Mouse (Mus musculus): ENCODE data around the gene Psmd11. TPM values are rescaled to one million over a fixed set of nuclear protein-coding genes. Genes with fewer than 3 reads are reported as not detected.

The Psmd11 gene
- polyA plus RNA-seq, 1 experiment from 2014 or later: 174 TPM

- Histone ChIP-seq H3K4me2 (ENCODE audit: low read length) (no peak overlapping the region), H3K4me3 (ENCODE audit: control insufficient read depth in 1 of 2, insufficient read depth in 1 of 2, low read depth in 1 of 2, low read length in 2 of 2) (no peak overlapping the region), H3K4me1 (ENCODE audit: control insufficient read depth in 2 of 2, insufficient read depth in 2 of 2, low read length in 2 of 2) (no peaks in the 10 kb centered on the region), H3K9ac (ENCODE audit: low read length) (no peak overlapping the region), H3K36me3 (ENCODE audit: control insufficient read depth, insufficient read depth, low read length) (peaks cover 69% of the 10 kb centered on the region), H3K27ac (replicated peaks in 1 of 2; ENCODE audit: control insufficient read depth in 1 of 2, insufficient read depth in 1 of 2, low read depth in 2 of 2, low read length in 2 of 2) (no peak overlapping the region), H3K27me3 (ENCODE audit: control insufficient read depth, insufficient read depth, low read length) (no peaks in the 10 kb centered on the region), H3K9me3 (ENCODE audit: control insufficient read depth, low read length) (no peaks in the 10 kb centered on the region)
- 76% methylated on average over 16 of the region's 16 CpGs for WGBS
- no peak for ATAC-seq (ENCODE audit: insufficient number of reproducible peaks, insufficient read depth, low FRiP score, low read depth)
Measured at GRCm38 (mm10) chr11:80471836-80472605, 43.6 kb downstream of the Psmd11 start.

GRCm38 (mm10) chr11:80474175-80474691 is 45.8 kb downstream of the Psmd11 start:
- H3K4me3 ChIP-seq (ENCODE audit: control insufficient read depth in 1 of 2, insufficient read depth in 1 of 2, low read depth in 1 of 2, low read length in 2 of 2): no peak overlapping the region
- H3K27me3 ChIP-seq (ENCODE audit: control insufficient read depth, insufficient read depth, low read length): peaks cover 7% of the 10 kb centered on the region
- no peak overlapping the region for H3K9ac ChIP-seq (ENCODE audit: low read length)
- H3K27ac ChIP-seq (replicated peaks in 1 of 2; ENCODE audit: control insufficient read depth in 1 of 2, insufficient read depth in 1 of 2, low read depth in 2 of 2, low read length in 2 of 2): no peak overlapping the region
- H3K36me3 ChIP-seq (ENCODE audit: control insufficient read depth, insufficient read depth, low read length): peaks cover 47% of the 10 kb centered on the region
- peaks cover 5 to 8% of the 10 kb centered on the region in 2 experiments; a peak in 3 of 4 replicates for H3K4me1 ChIP-seq (ENCODE audit: control insufficient read depth in 2 of 2, insufficient read depth in 2 of 2, low read length in 2 of 2)
- no peak for ATAC-seq (ENCODE audit: insufficient number of reproducible peaks, insufficient read depth, low FRiP score, low read depth)
- no peak overlapping the region for H3K4me2 ChIP-seq (ENCODE audit: low read length)
- H3K9me3 ChIP-seq (ENCODE audit: control insufficient read depth, low read length): no peaks in the 10 kb centered on the region
- 47% methylated on average over 2 of the region's 2 CpGs for WGBS

- no peak overlapping the region for H3K4me2 ChIP-seq (ENCODE audit: low read length)
- H3K36me3 ChIP-seq (ENCODE audit: control insufficient read depth, insufficient read depth, low read length): peaks cover 41% of the 10 kb centered on the region
- H3K27me3 ChIP-seq (ENCODE audit: control insufficient read depth, insufficient read depth, low read length): peaks cover 7% of the 10 kb centered on the region
- no peaks in the 10 kb centered on the region for H3K9me3 ChIP-seq (ENCODE audit: control insufficient read depth, low read length)
- no peak overlapping the region for H3K27ac ChIP-seq (replicated peaks in 1 of 2; ENCODE audit: control insufficient read depth in 1 of 2, insufficient read depth in 1 of 2, low read depth in 2 of 2, low read length in 2 of 2)
- no peak overlapping the region for H3K9ac ChIP-seq (ENCODE audit: low read length)
- peaks cover 5 to 8% of the 10 kb centered on the region in 2 experiments; a peak in 3 of 4 replicates for H3K4me1 ChIP-seq (ENCODE audit: control insufficient read depth in 2 of 2, insufficient read depth in 2 of 2, low read length in 2 of 2)
- 91% methylated on average over 11 of the region's 11 CpGs for WGBS
- H3K4me3 ChIP-seq (ENCODE audit: control insufficient read depth in 1 of 2, insufficient read depth in 1 of 2, low read depth in 1 of 2, low read length in 2 of 2): no peak overlapping the region
- ATAC-seq (ENCODE audit: insufficient number of reproducible peaks, insufficient read depth, low FRiP score, low read depth): no peak
Measured at GRCm38 (mm10) chr11:80474846-80475245, 46.4 kb downstream of the Psmd11 start.

- Histone ChIP-seq H3K9ac (ENCODE audit: low read length) (no peak overlapping the region), H3K36me3 (ENCODE audit: control insufficient read depth, insufficient read depth, low read length) (peaks cover 36% of the 10 kb centered on the region), H3K4me3 (ENCODE audit: control insufficient read depth in 1 of 2, insufficient read depth in 1 of 2, low read depth in 1 of 2, low read length in 2 of 2) (no peak overlapping the region), H3K27me3 (ENCODE audit: control insufficient read depth, insufficient read depth, low read length) (peaks cover 7% of the 10 kb centered on the region), H3K4me1 (ENCODE audit: control insufficient read depth in 2 of 2, insufficient read depth in 2 of 2, low read length in 2 of 2) (peaks cover 5 to 8% of the 10 kb centered on the region in 2 experiments; a peak in 3 of 4 replicates), H3K9me3 (ENCODE audit: control insufficient read depth, low read length) (no peaks in the 10 kb centered on the region), H3K4me2 (ENCODE audit: low read length) (no peak overlapping the region), H3K27ac (replicated peaks in 1 of 2; ENCODE audit: control insufficient read depth in 1 of 2, insufficient read depth in 1 of 2, low read depth in 2 of 2, low read length in 2 of 2) (no peak overlapping the region)
- 80% methylated on average over 9 of the region's 9 CpGs for WGBS
- no peak for ATAC-seq (ENCODE audit: insufficient number of reproducible peaks, insufficient read depth, low FRiP score, low read depth)
Measured at GRCm38 (mm10) chr11:80475544-80475943, 47.1 kb downstream of the Psmd11 start.

- Histone ChIP-seq H3K4me3 (ENCODE audit: control insufficient read depth in 1 of 2, insufficient read depth in 1 of 2, low read depth in 1 of 2, low read length in 2 of 2) (peak within 1 kb of the TSS; percentile 60 to 76), H3K36me3 (ENCODE audit: control insufficient read depth, insufficient read depth, low read length) (peaks cover 27% of the 10 kb centered on the region), H3K27ac (replicated peaks in 1 of 2; ENCODE audit: control insufficient read depth in 1 of 2, insufficient read depth in 1 of 2, low read depth in 2 of 2, low read length in 2 of 2) (peak within 1 kb of the TSS; percentile 53 to 65; a peak in 3 of 4 replicates), H3K9me3 (ENCODE audit: control insufficient read depth, low read length) (no peaks in the 10 kb centered on the region), H3K9ac (ENCODE audit: low read length) (peak within 1 kb of the TSS; percentile 80), H3K4me1 (ENCODE audit: control insufficient read depth in 2 of 2, insufficient read depth in 2 of 2, low read length in 2 of 2) (peaks cover 5 to 8% of the 10 kb centered on the region in 2 experiments; a peak in 3 of 4 replicates), H3K4me2 (ENCODE audit: low read length) (peak within 1 kb of the TSS; percentile 100), H3K27me3 (ENCODE audit: control insufficient read depth, insufficient read depth, low read length) (peaks cover 7% of the 10 kb centered on the region)
- 2% methylated on average over 64 of the region's 116 CpGs for WGBS
- peak; percentile 87 for ATAC-seq (ENCODE audit: insufficient number of reproducible peaks, insufficient read depth, low FRiP score, low read depth)
Measured at GRCm38 (mm10) chr11:80476222-80477189, 48.1 kb downstream of the Psmd11 start, which contains the start of gene Cdk5r1. Cdk5r1 (plus strand) TSS chr11:80477023.

- H3K9ac ChIP-seq (ENCODE audit: low read length): peak overlapping the region; percentile 80
- H3K9me3 ChIP-seq (ENCODE audit: control insufficient read depth, low read length): no peaks in the 10 kb centered on the region
- H3K27me3 ChIP-seq (ENCODE audit: control insufficient read depth, insufficient read depth, low read length): peaks cover 7% of the 10 kb centered on the region
- 0 out of 2 replicates have a peak, but pooled peaks have one; percentile 0 for ATAC-seq (ENCODE audit: insufficient number of reproducible peaks, insufficient read depth, low FRiP score, low read depth)
- H3K36me3 ChIP-seq (ENCODE audit: control insufficient read depth, insufficient read depth, low read length): peaks cover 19% of the 10 kb centered on the region
- H3K27ac ChIP-seq (replicated peaks in 1 of 2; ENCODE audit: control insufficient read depth in 1 of 2, insufficient read depth in 1 of 2, low read depth in 2 of 2, low read length in 2 of 2): no peak overlapping the region; a peak in 1 of 4 replicates
- peak overlapping the region; percentile 100 for H3K4me2 ChIP-seq (ENCODE audit: low read length)
- WGBS: 18% methylated on average over 53 of the region's 55 CpGs
- peak overlapping the region; percentile 60 to 76 for H3K4me3 ChIP-seq (ENCODE audit: control insufficient read depth in 1 of 2, insufficient read depth in 1 of 2, low read depth in 1 of 2, low read length in 2 of 2)
- peaks cover 5 to 8% of the 10 kb centered on the region in 2 experiments; a peak in 3 of 4 replicates for H3K4me1 ChIP-seq (ENCODE audit: control insufficient read depth in 2 of 2, insufficient read depth in 2 of 2, low read length in 2 of 2)
Measured at GRCm38 (mm10) chr11:80477341-80478199, 49.2 kb downstream of the Psmd11 start.

All from heart, embryonic 14.5 days (tissue).